Comparison of ENCODE assay signal across 10 mouse cellular contexts in the genomic region with DNA sequence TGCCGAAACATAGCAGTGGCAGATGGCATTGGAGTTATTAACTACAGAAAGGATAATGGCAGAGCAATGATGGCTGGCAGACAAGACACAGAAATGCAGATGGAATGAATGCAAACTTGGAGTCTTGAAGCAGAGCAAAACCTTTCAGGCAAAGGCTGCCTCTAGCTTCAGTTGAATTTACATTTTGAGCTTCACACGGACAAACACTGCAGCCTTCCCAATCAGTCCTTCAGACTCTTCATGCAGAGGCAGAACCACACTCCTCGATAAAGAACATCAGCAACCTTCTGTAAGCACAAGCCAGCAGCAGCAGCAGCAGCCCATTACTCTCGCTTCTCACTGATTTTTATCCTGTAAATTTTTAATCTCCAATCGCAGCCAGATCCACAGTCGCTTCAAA. TPM values are rescaled to one million over a fixed set of nuclear protein-coding genes. Genes with fewer than 3 reads are reported as not detected.
DNase-seq lines count a peak whose midpoint lies in the region; ATAC-seq and TF ChIP-seq lines count a peak whose summit lies in the region.
"Had no signal": no experiment of that assay in that cellular context is flagged by ENCODE, and none has a peak within 500 bp of the region (broad histone marks: within the 10 kb centered on the region; RNA-seq: fewer than 3 reads in every experiment).

No protein-coding gene starts in this region.

- ATAC-seq in hindbrain, embryonic 14.5 days (ENCODE audit: low FRiP score) = peak; percentile 39; the same call in 1 of the 2 replicates
- no peak for ATAC-seq in stomach, embryonic 15.5 days (ENCODE audit: insufficient read depth, low FRiP score, low read depth)
- ATAC-seq in liver, postnatal 0 days = no peak

- TF ChIP-seq EP300 in liver, postnatal 0 days (IDR thresholded peaks at IDR 0.05; ENCODE audit: low read depth) = no peak

- H3K4me1 ChIP-seq in hindbrain, embryonic 14.5 days (replicated peaks; ENCODE audit: control insufficient read depth, insufficient read depth, low read length) = peaks cover 34% of the 10 kb centered on the region
- H3K4me1 ChIP-seq in stomach, embryonic 15.5 days = peaks cover 11% of the 10 kb centered on the region; the same call in 1 of the 2 replicates
- no peaks in the 10 kb centered on the region for H3K4me1 ChIP-seq in liver, postnatal 0 days (ENCODE audit: insufficient read depth)

- peak overlapping the region; percentile 47 for H3K4me3 ChIP-seq in left cerebral cortex, adult 2 months
- H3K4me3 ChIP-seq in hindbrain, embryonic 14.5 days (replicated peaks; ENCODE audit: low read length) = peak overlapping the region; percentile 29
- H3K4me3 ChIP-seq in stomach, embryonic 15.5 days (replicated peaks) = no peak overlapping the region
- no peak overlapping the region for H3K4me3 ChIP-seq in liver, postnatal 0 days (ENCODE audit: low read depth, low read length)

- WGBS in hindbrain, embryonic 14.5 days = 53% methylated on average over 6 of the region's 6 CpGs
- 60% methylated on average over 6 of the region's 6 CpGs for WGBS in stomach, embryonic 15.5 days
- 86% methylated on average over 6 of the region's 6 CpGs for whole genome bisulfite sequencing in liver, postnatal 0 days (ENCODE audit: insufficient replicate concordance)

- H3K9me3 ChIP-seq in hindbrain, embryonic 14.5 days (ENCODE audit: control insufficient read depth, low read length) = no peaks in the 10 kb centered on the region
- H3K9me3 ChIP-seq in stomach, embryonic 15.5 days = no peaks in the 10 kb centered on the region
- no peaks in the 10 kb centered on the region for H3K9me3 ChIP-seq in liver, postnatal 0 days (ENCODE audit: low read length)

- TF ChIP-seq CTCF in left cerebral cortex, adult 2 months (IDR thresholded peaks at IDR 0.05) = no peak
- TF ChIP-seq CTCF in liver, postnatal 0 days (IDR thresholded peaks at IDR 0.05; ENCODE audit: low read depth) = no peak

- peak; percentile 80 for DNase-seq in heart, adult 11 months
- DNase-seq in heart, adult 9 months (ENCODE audit: low spot score in 2 of 2) = no peak
- no peak for DNase-seq in left cerebral cortex, adult 2 months (ENCODE audit: extremely low spot score in 1 of 2, low spot score in 2 of 2)
- DNase-seq in left cerebral cortex, postnatal 10 days (ENCODE audit: extremely low spot score in 1 of 2, low spot score in 2 of 2) = no peak
- no peak for DNase-seq in hindbrain, embryonic 14.5 days (ENCODE audit: low spot score)
- DNase-seq in liver, postnatal 0 days = no peak
- DNase-seq in frontal cortex, postnatal 14 days (ENCODE audit: low spot score in 2 of 2) = no peak
- DNase-seq: right cerebral cortex, postnatal 14 days; thymus, postnatal 36 days had no signal

- peak overlapping the region; percentile 51 for H3K4me2 ChIP-seq in hindbrain, embryonic 14.5 days (replicated peaks)
- 0 out of 2 replicates have a peak overlapping the region, but pooled peaks have one; percentile 45 for H3K4me2 ChIP-seq in stomach, embryonic 15.5 days
- no peak overlapping the region for H3K4me2 ChIP-seq in liver, postnatal 0 days (ENCODE audit: low read depth, low read length)

- peak overlapping the region; percentile 84 for H3K27ac ChIP-seq in left cerebral cortex, adult 2 months
- peak overlapping the region; percentile 89 for H3K27ac ChIP-seq in hindbrain, embryonic 14.5 days
- H3K27ac ChIP-seq in stomach, embryonic 15.5 days = no peak overlapping the region
- no peak overlapping the region for H3K27ac ChIP-seq in liver, postnatal 0 days (ENCODE audit: low read depth)

- H3K27me3 ChIP-seq in hindbrain, embryonic 14.5 days (ENCODE audit: control insufficient read depth, insufficient read depth, low read length) = no peaks in the 10 kb centered on the region
- no peaks in the 10 kb centered on the region for H3K27me3 ChIP-seq in stomach, embryonic 15.5 days (replicated peaks)
- H3K27me3 ChIP-seq in liver, postnatal 0 days (ENCODE audit: insufficient read depth, low read length) = no peaks in the 10 kb centered on the region

- H3K9ac ChIP-seq in hindbrain, embryonic 14.5 days = peak overlapping the region; percentile 60
- H3K9ac ChIP-seq in stomach, embryonic 15.5 days = no peak overlapping the region
- H3K9ac ChIP-seq in liver, postnatal 0 days (replicated peaks) = no peak overlapping the region

- H3K36me3 ChIP-seq in hindbrain, embryonic 14.5 days (replicated peaks; ENCODE audit: control insufficient read depth, insufficient read depth) = no peaks in the 10 kb centered on the region
- H3K36me3 ChIP-seq in stomach, embryonic 15.5 days = no peaks in the 10 kb centered on the region
- 0 out of 2 replicates have a peak, but pooled peaks cover 8% of the 10 kb centered on the region for H3K36me3 ChIP-seq in liver, postnatal 0 days (replicated peaks; ENCODE audit: insufficient read depth, low read length)

- intact Hi-C loops in left cerebral cortex, adult 2 months (cut with DNase I) = loop anchor here (5.0 kb wide), 1 partner anchor 39 kb away; no protein-coding TSS in a partner anchor
- intact Hi-C loops in left cerebral cortex, postnatal 10 days (cut with DNase I) = loop anchor here (10.0 kb wide), 1 partner anchor 101 kb away; no protein-coding TSS in a partner anchor

RNA-seq across cellular contexts. Expression of gene Osbpl9, which starts 46.0 kb away (rescaled TPM):
- 10 to 100 TPM; 56.5 to 58.3 TPM for total RNA-seq in left cerebral cortex, adult 2 months (2021)
- 10 to 100 TPM; 59.8 to 61.0 TPM for total RNA-seq in left cerebral cortex, postnatal 10 days (2021)
- polyA plus RNA-seq in hindbrain, embryonic 14.5 days (2014; fragmentation: Nextera tagmentation; extraction: Ambion mirVana) = 79.8 and 89.2 TPM in 2 replicates
- polyA plus RNA-seq in stomach, embryonic 15.5 days (2015; fragmentation: Nextera tagmentation; extraction: Ambion mirVana) = 55.1 and 57.7 TPM in 2 replicates
- 28.2 and 29.3 TPM in 2 replicates for polyA plus RNA-seq in liver, postnatal 0 days (2015; fragmentation: Nextera tagmentation; extraction: Ambion mirVana)

Comparison
In these comparisons a context has a peak if more than half of its experiments do, and no peak if none do; other contexts are left out.
1. H3K27ac ChIP-seq: peak in left cerebral cortex, adult 2 months (single experiment) and hindbrain, embryonic 14.5 days (single experiment); none in stomach, embryonic 15.5 days (single experiment) and liver, postnatal 0 days (single experiment).
2. H3K4me3 ChIP-seq: peak in left cerebral cortex, adult 2 months (single experiment) and hindbrain, embryonic 14.5 days (single experiment); none in stomach, embryonic 15.5 days (single experiment) and liver, postnatal 0 days (single experiment).